Mouse (Mus musculus) embryonic fibroblast, embryonic 13.5 days (primary cell): ENCODE measurements around the gene Spaca4. TPM values are rescaled to one million over a fixed set of nuclear protein-coding genes. Genes with fewer than 3 reads are reported as not detected.

ENCODE experiments used
- H3K27ac ChIP-seq: 2 replicates; pipeline ENCODE4 v1.5.1; 2012; ENCODE audit warnings: low read length, control low read depth, inconsistent platforms; ENCODE audit not compliant: insufficient read depth
- H3K4me1 ChIP-seq: 2 replicates; pipeline ENCODE4 v1.6.1; 2011; ENCODE audit warnings: low read length; ENCODE audit not compliant: control insufficient read depth, insufficient read depth
- H3K4me3 ChIP-seq: 2 replicates; pipeline ENCODE4 v1.5.1; 2011; ENCODE audit warnings: mild to moderate bottlenecking, control low read depth, low read length; ENCODE audit not compliant: insufficient read depth
- CTCF ChIP-seq: IDR thresholded peaks from 2 replicates; pipeline ENCODE4 v1.5.1; 2011; ENCODE audit warnings: mild to moderate bottlenecking, control low read depth, low read length, moderate library complexity, borderline replicate concordance; ENCODE audit not compliant: insufficient read depth
- POLR2A ChIP-seq: IDR thresholded peaks from 2 replicates; pipeline ENCODE4 v1.6.1; 2011; ENCODE audit warnings: low read depth, mild to moderate bottlenecking, control low read depth, low read length, moderate library complexity
- polyA plus RNA-seq: library from polyadenylated mRNA; stranded (reverse); fragments of >200 nt; gene quantifications from 2 replicates; pipeline ENCODE4 v1.2.4, GENCODE M21; 2011; ENCODE audit warnings: low read depth; ENCODE audit not compliant: missing spikeins, insufficient read length

Gene Spaca4
- polyA plus RNA-seq, 1 experiment, result not detected

- peaks cover 5% of the 10 kb centered on the region for H3K4me1 ChIP-seq
- H3K4me3 ChIP-seq, result no peak overlapping the region
- no peak overlapping the region for H3K27ac ChIP-seq
- no peak for TF ChIP-seq POLR2A
- no peak for TF ChIP-seq CTCF
Measured at GRCm38 (mm10) chr7:45733477-45733876, 7.9 kb upstream of the Spaca4 start.

GRCm38 (mm10) chr7:45730727-45731431 is 5.3 kb upstream of the Spaca4 start:
- TF ChIP-seq POLR2A, result no peak
- TF ChIP-seq CTCF, result no peak
- Histone ChIP-seq H3K27ac (peak overlapping the region; percentile 20), H3K4me1 (peaks cover 5% of the 10 kb centered on the region), H3K4me3 (no peak overlapping the region)

GRCm38 (mm10) chr7:45727625-45728024 is 2.0 kb upstream of the Spaca4 start:
- Histone ChIP-seq H3K4me1 (peaks cover 5% of the 10 kb centered on the region), H3K27ac (no peak overlapping the region), H3K4me3 (no peak overlapping the region)
- TF ChIP-seq CTCF (no peak), POLR2A (no peak)

GRCm38 (mm10) chr7:45726419-45726818 is 806 bp upstream of the Spaca4 start:
- Histone ChIP-seq H3K27ac (no peak overlapping the region), H3K4me3 (no peak overlapping the region), H3K4me1 (peaks cover 5% of the 10 kb centered on the region)
- TF ChIP-seq CTCF, result no peak
- no peak for TF ChIP-seq POLR2A

GRCm38 (mm10) chr7:45725151-45725550 is 462 bp downstream of the Spaca4 start:
- H3K4me1 ChIP-seq, result peaks cover under 1% of the 10 kb centered on the region; the same call in 1 of the 2 replicates
- no peak for TF ChIP-seq CTCF
- no peak for TF ChIP-seq POLR2A
- no peak overlapping the region for H3K27ac ChIP-seq
- H3K4me3 ChIP-seq, result no peak overlapping the region

- Histone ChIP-seq H3K4me1 (no peaks in the 10 kb centered on the region), H3K27ac (no peak overlapping the region), H3K4me3 (no peak overlapping the region)
- TF ChIP-seq POLR2A (no peak), CTCF (no peak)
Measured at GRCm38 (mm10) chr7:45723781-45724180, 1.8 kb downstream of the Spaca4 start.

- no peaks in the 10 kb centered on the region for H3K4me1 ChIP-seq
- no peak overlapping the region for H3K27ac ChIP-seq
- no peak overlapping the region for H3K4me3 ChIP-seq
- TF ChIP-seq CTCF (no peak), POLR2A (no peak)
Measured at GRCm38 (mm10) chr7:45723301-45723700, 2.3 kb downstream of the Spaca4 start.

- Histone ChIP-seq H3K4me1 (no peaks in the 10 kb centered on the region), H3K27ac (no peak overlapping the region), H3K4me3 (no peak overlapping the region)
- TF ChIP-seq POLR2A (no peak), CTCF (no peak)
Measured at GRCm38 (mm10) chr7:45722348-45722713, 3.3 kb downstream of the Spaca4 start.

- no peak overlapping the region for H3K4me3 ChIP-seq
- H3K27ac ChIP-seq, result no peak overlapping the region
- no peaks in the 10 kb centered on the region for H3K4me1 ChIP-seq
- TF ChIP-seq POLR2A (peak; percentile 23; the same call in 1 of the 2 replicates), CTCF (no peak)
Measured at GRCm38 (mm10) chr7:45721642-45722347, 3.8 kb downstream of the Spaca4 start.

- no peak overlapping the region for H3K27ac ChIP-seq
- no peaks in the 10 kb centered on the region for H3K4me1 ChIP-seq
- H3K4me3 ChIP-seq, result no peak overlapping the region
- no peak for TF ChIP-seq POLR2A
- no peak for TF ChIP-seq CTCF
Measured at GRCm38 (mm10) chr7:45721234-45721571, 4.4 kb downstream of the Spaca4 start.
